Mouse (Mus musculus) embryonic facial prominence, embryonic 15.5 days (tissue): ENCODE measurements around the gene Gm45213. TPM values are rescaled to one million over a fixed set of nuclear protein-coding genes. Genes with fewer than 3 reads are reported as not detected.
A peak's percentile ranks its signal among the peaks of the same experiment; 100 is the strongest.

Experiments
- ATAC-seq: fragments of 200-750 bp; cut with Nextera tagmentation; 2 replicates; pipeline ENCODE4 v1.8.0; 2017; ENCODE audit warnings: low read depth, moderate TSS enrichment; ENCODE audit not compliant: insufficient number of reproducible peaks, low FRiP score, low TSS enrichment
- H3K27ac ChIP-seq: fragments of 300-500 bp; sonication (generic); replicated peaks from 2 replicates; pipeline ENCODE4 v1.5.1; 2015; ENCODE audit warnings: mild to moderate bottlenecking, inconsistent platforms
- H3K27me3 ChIP-seq: fragments of 300-500 bp; sonication (generic); 2 replicates; pipeline ENCODE4 v1.6.1; 2015; ENCODE audit warnings: inconsistent platforms
- H3K36me3 ChIP-seq: fragments of 300-500 bp; sonication (generic); 2 replicates; pipeline ENCODE4 v1.6.1; 2015; ENCODE audit warnings: mild to moderate bottlenecking, inconsistent platforms
- H3K4me1 ChIP-seq: fragments of 300-500 bp; sonication (generic); 2 replicates; pipeline ENCODE4 v1.6.1; 2015; ENCODE audit warnings: inconsistent platforms
- H3K4me2 ChIP-seq: fragments of 300-500 bp; sonication (generic); replicated peaks from 2 replicates; pipeline ENCODE4 v1.6.1; 2015; ENCODE audit warnings: mild to moderate bottlenecking, inconsistent platforms
- H3K4me3 ChIP-seq: fragments of 300-500 bp; sonication (generic); replicated peaks from 2 replicates; pipeline ENCODE4 v1.5.1; 2015; ENCODE audit warnings: mild to moderate bottlenecking, inconsistent platforms
- H3K9ac ChIP-seq: fragments of 300-500 bp; sonication (generic); 2 replicates; pipeline ENCODE4 v1.6.1; 2015; ENCODE audit warnings: inconsistent platforms
- H3K9me3 ChIP-seq: fragments of 300-500 bp; sonication (generic); replicated peaks from 2 replicates; pipeline ENCODE4 v1.6.1; 2016; ENCODE audit warnings: inconsistent platforms
- WGBS: fragments of 180-500 bp; shearing (Covaris S2); methylation state at CpG from one replicate; pipeline ENCODE4 v1.1.7; 2015; 5-methylcytosine and 5-hydroxymethylcytosine counted together
- polyA plus RNA-seq: library from polyadenylated mRNA; unstranded; fragments of >200 nt; fragmentation: Nextera tagmentation; extraction: Ambion mirVana; gene quantifications from 2 replicates; pipeline ENCODE4 v1.2.1, GENCODE M21; 2015

The Gm45213 gene
- polyA plus RNA-seq, 1 experiment from 2014 or later, result not detected

GRCm38 (mm10) chr7:66108961-66109854, 65.8 kb downstream of the Gm45213 start, which contains the start of gene Chsy1:
TSS of gene Chsy1 (plus strand) at chr7:66109515.
- peaks cover 16% of the 10 kb centered on the region for H3K4me1 ChIP-seq
- under 1% methylated on average over 87 of the region's 123 CpGs for WGBS
- H3K27ac ChIP-seq, result peak within 1 kb of the TSS; percentile 94
- H3K9me3 ChIP-seq, result no peaks in the 10 kb centered on the region
- H3K9ac ChIP-seq, result peak within 1 kb of the TSS; percentile 87
- H3K4me3 ChIP-seq, result peak within 1 kb of the TSS; percentile 85
- no peaks in the 10 kb centered on the region for H3K36me3 ChIP-seq
- no peaks in the 10 kb centered on the region for H3K27me3 ChIP-seq
- H3K4me2 ChIP-seq, result peak within 1 kb of the TSS; percentile 96
- ATAC-seq, result peak; percentile 89

- Histone ChIP-seq H3K27ac (peak overlapping the region; percentile 94), H3K4me1 (peaks cover 19% of the 10 kb centered on the region)
- WGBS, result under 1% methylated on average over 57 of the region's 77 CpGs
These were observed 66.6 kb downstream of the Gm45213 start for GRCm38 (mm10) chr7:66109855-66110635.

GRCm38 (mm10) chr7:66110636-66111112, 67.3 kb downstream of the Gm45213 start:
- H3K36me3 ChIP-seq, result no peaks in the 10 kb centered on the region
- no peak for ATAC-seq
- H3K4me2 ChIP-seq, result peak overlapping the region; percentile 96
- H3K9me3 ChIP-seq, result no peaks in the 10 kb centered on the region
- H3K4me1 ChIP-seq, result peaks cover 19% of the 10 kb centered on the region
- peak overlapping the region; percentile 87 for H3K9ac ChIP-seq
- H3K27me3 ChIP-seq, result no peaks in the 10 kb centered on the region
- WGBS, result under 1% methylated on average over 10 of the region's 10 CpGs
- peak overlapping the region; percentile 85 for H3K4me3 ChIP-seq
- peak overlapping the region; percentile 94 for H3K27ac ChIP-seq

More at GRCm38 (mm10) chr7:66109855-66110635, 66.6 kb downstream of the Gm45213 start:
- H3K4me3 ChIP-seq, result peak overlapping the region; percentile 85
- no peaks in the 10 kb centered on the region for H3K36me3 ChIP-seq
- peak overlapping the region; percentile 96 for H3K4me2 ChIP-seq
- ATAC-seq, result 0 out of 2 replicates have a peak, but pooled peaks have one; percentile 9
- peak overlapping the region; percentile 87 for H3K9ac ChIP-seq
- no peaks in the 10 kb centered on the region for H3K27me3 ChIP-seq
- no peaks in the 10 kb centered on the region for H3K9me3 ChIP-seq

- Histone ChIP-seq H3K9me3 (no peaks in the 10 kb centered on the region), H3K4me1 (peaks cover 21% of the 10 kb centered on the region), H3K27me3 (no peaks in the 10 kb centered on the region), H3K4me2 (peak overlapping the region; percentile 96), H3K4me3 (peak overlapping the region; percentile 85), H3K36me3 (no peaks in the 10 kb centered on the region), H3K9ac (peak overlapping the region; percentile 87; the same call in 1 of the 2 replicates), H3K27ac (peak overlapping the region; percentile 94)
- 54% methylated on average over 10 of the region's 10 CpGs for WGBS
- no peak for ATAC-seq
These were observed 67.8 kb downstream of the Gm45213 start for GRCm38 (mm10) chr7:66111211-66111610.

Other genes with a start within 250 kb of the Gm45213 start
- 8.5 and 10.1 TPM in 2 replicates for gene Pcsk6, start 181.9 kb upstream of the Gm45213 start, polyA plus RNA-seq
- 145 and 158 TPM in 2 replicates for gene Snrpa1, start 15.4 kb downstream of the Gm45213 start, polyA plus RNA-seq
- gene Selenos, start 36.0 kb downstream of the Gm45213 start, polyA plus RNA-seq, result 133 and 142 TPM in 2 replicates
- 16.1 and 18.0 TPM in 2 replicates for gene Chsy1, start 65.9 kb downstream of the Gm45213 start, polyA plus RNA-seq